Mouse (Mus musculus): ENCODE data around the gene Ifna14. TPM values are rescaled to one million over a fixed set of nuclear protein-coding genes. Genes with fewer than 3 reads are reported as not detected.

The Ifna14 gene
- polyA plus RNA-seq, 1 experiment from 2014 or later = not detected

Other genes with a start within 250 kb of the Ifna14 start
- 9.4 and 10.0 TPM in 2 replicates for gene Hacd4, start 132.9 kb downstream of the Ifna14 start, polyA plus RNA-seq (2015; fragmentation: Nextera tagmentation; extraction: Ambion mirVana)
- not detected in 2 replicates for gene Ifnb1, start 49.0 kb downstream of the Ifna14 start, polyA plus RNA-seq (2015; fragmentation: Nextera tagmentation; extraction: Ambion mirVana)
- not detected in 2 replicates for gene Ifna15, start 13.6 kb downstream of the Ifna14 start, polyA plus RNA-seq (2015; fragmentation: Nextera tagmentation; extraction: Ambion mirVana)
- gene Ifna9, start 20.6 kb upstream of the Ifna14 start, polyA plus RNA-seq (2015; fragmentation: Nextera tagmentation; extraction: Ambion mirVana) = not detected in 2 replicates
- not detected in 2 replicates for gene Ifna12, start 31.6 kb upstream of the Ifna14 start, polyA plus RNA-seq (2015; fragmentation: Nextera tagmentation; extraction: Ambion mirVana)
- not detected in 2 replicates for gene C87499, start 62.6 kb upstream of the Ifna14 start, polyA plus RNA-seq (2015; fragmentation: Nextera tagmentation; extraction: Ambion mirVana)
- not detected in 2 replicates for gene Ifna13, start 72.7 kb upstream of the Ifna14 start, polyA plus RNA-seq (2015; fragmentation: Nextera tagmentation; extraction: Ambion mirVana)
- gene Ifna16, start 105.1 kb upstream of the Ifna14 start, polyA plus RNA-seq (2015; fragmentation: Nextera tagmentation; extraction: Ambion mirVana) = not detected in 2 replicates
- not detected in 2 replicates for gene Ifna2, start 112.1 kb upstream of the Ifna14 start, polyA plus RNA-seq (2015; fragmentation: Nextera tagmentation; extraction: Ambion mirVana)
- not detected in 2 replicates for gene Ifnab, start 119.6 kb upstream of the Ifna14 start, polyA plus RNA-seq (2015; fragmentation: Nextera tagmentation; extraction: Ambion mirVana)
- gene Gm26566, start 150.0 kb upstream of the Ifna14 start, polyA plus RNA-seq (2015; fragmentation: Nextera tagmentation; extraction: Ambion mirVana) = 0.82 and 1.2 TPM in 2 replicates
- 88.1 and 91.8 TPM in 2 replicates for gene Klhl9, start 150.7 kb upstream of the Ifna14 start, polyA plus RNA-seq (2015; fragmentation: Nextera tagmentation; extraction: Ambion mirVana)
- not detected in 2 replicates for gene Gm13271, start 183.1 kb upstream of the Ifna14 start, polyA plus RNA-seq (2015; fragmentation: Nextera tagmentation; extraction: Ambion mirVana)
- gene Gm13283, start 188.3 kb upstream of the Ifna14 start, polyA plus RNA-seq (2015; fragmentation: Nextera tagmentation; extraction: Ambion mirVana) = 0.31 TPM in 1 of 2 replicates, not detected in the other
- 0.38 and 0.49 TPM in 2 replicates for gene Gm13290, start 202.0 kb upstream of the Ifna14 start, polyA plus RNA-seq (2015; fragmentation: Nextera tagmentation; extraction: Ambion mirVana)
- gene Gm13289, start 205.1 kb upstream of the Ifna14 start, polyA plus RNA-seq (2015; fragmentation: Nextera tagmentation; extraction: Ambion mirVana) = not detected in 2 replicates
- gene Gm13272, start 208.1 kb upstream of the Ifna14 start, polyA plus RNA-seq (2015; fragmentation: Nextera tagmentation; extraction: Ambion mirVana) = not detected in 2 replicates
- gene Ifnz, start 210.3 kb upstream of the Ifna14 start, polyA plus RNA-seq (2015; fragmentation: Nextera tagmentation; extraction: Ambion mirVana) = 0.34 TPM in 1 of 2 replicates, not detected in the other
- gene Gm13276, start 213.9 kb upstream of the Ifna14 start, polyA plus RNA-seq (2015; fragmentation: Nextera tagmentation; extraction: Ambion mirVana) = 0.36 and 1.2 TPM in 2 replicates
- not detected in 2 replicates for gene Gm13277, start 216.8 kb upstream of the Ifna14 start, polyA plus RNA-seq (2015; fragmentation: Nextera tagmentation; extraction: Ambion mirVana)
- not detected in 2 replicates for gene Gm13278, start 219.8 kb upstream of the Ifna14 start, polyA plus RNA-seq (2015; fragmentation: Nextera tagmentation; extraction: Ambion mirVana)
- not detected in 2 replicates for gene Gm13275, start 222.7 kb upstream of the Ifna14 start, polyA plus RNA-seq (2015; fragmentation: Nextera tagmentation; extraction: Ambion mirVana)
- not detected in 2 replicates for gene Gm13279, start 225.6 kb upstream of the Ifna14 start, polyA plus RNA-seq (2015; fragmentation: Nextera tagmentation; extraction: Ambion mirVana)
- gene Gm13285, start 227.9 kb upstream of the Ifna14 start, polyA plus RNA-seq (2015; fragmentation: Nextera tagmentation; extraction: Ambion mirVana) = 1.5 and 1.8 TPM in 2 replicates
- gene Gm13287, start 231.5 kb upstream of the Ifna14 start, polyA plus RNA-seq (2015; fragmentation: Nextera tagmentation; extraction: Ambion mirVana) = not detected in 2 replicates
- not detected in 2 replicates for gene Gm13288, start 233.7 kb upstream of the Ifna14 start, polyA plus RNA-seq (2015; fragmentation: Nextera tagmentation; extraction: Ambion mirVana)
- gene Ifna7, start 244.4 kb upstream of the Ifna14 start, polyA plus RNA-seq (2015; fragmentation: Nextera tagmentation; extraction: Ambion mirVana) = not detected in 2 replicates
- gene Ifna11, start 248.2 kb upstream of the Ifna14 start, polyA plus RNA-seq (2015; fragmentation: Nextera tagmentation; extraction: Ambion mirVana) = not detected in 2 replicates